ENCODE assay signal across 8 mouse cellular contexts in the genomic region with DNA sequence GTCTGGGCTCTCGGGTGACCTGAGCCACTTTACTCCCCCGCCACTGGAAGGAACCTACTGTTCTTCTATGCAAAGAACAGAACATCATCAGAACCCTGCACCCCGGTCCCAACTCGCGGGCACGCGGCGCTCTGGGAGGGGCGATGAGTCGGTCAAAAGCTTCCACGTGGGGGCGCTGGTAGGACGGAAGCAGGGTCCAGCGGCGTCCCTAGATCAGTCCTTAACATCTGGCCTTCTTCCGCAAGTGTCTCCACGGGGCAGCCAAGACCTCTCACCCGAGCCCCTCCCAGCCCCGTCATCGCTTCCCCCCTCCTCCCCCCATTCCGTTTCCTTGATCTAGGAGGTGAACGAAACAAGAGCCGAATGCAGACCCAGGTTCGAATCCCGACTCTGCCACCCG. TPM values are rescaled to one million over a fixed set of nuclear protein-coding genes. Genes with fewer than 3 reads are reported as not detected.
A peak's percentile ranks its signal among the peaks of the same experiment; 100 is the strongest.
DNase-seq lines count a peak whose midpoint lies in the region; ATAC-seq lines count a peak whose summit lies in the region.

No protein-coding gene starts in this region.

- no peaks in the 10 kb centered on the region for H3K9me3 ChIP-seq in embryonic facial prominence, embryonic 15.5 days (replicated peaks)
- no peaks in the 10 kb centered on the region for H3K9me3 ChIP-seq in kidney, embryonic 14.5 days (ENCODE audit: control insufficient read depth, low read length)
- no peaks in the 10 kb centered on the region for H3K9me3 ChIP-seq in liver, embryonic 13.5 days (replicated peaks)

- H3K4me1 ChIP-seq in embryonic facial prominence, embryonic 15.5 days: peaks cover 22% of the 10 kb centered on the region
- 0 out of 2 replicates have a peak, but pooled peaks cover 5% of the 10 kb centered on the region for H3K4me1 ChIP-seq in kidney, embryonic 14.5 days (ENCODE audit: control insufficient read depth, insufficient read depth, low read length)
- peaks cover 29% of the 10 kb centered on the region for H3K4me1 ChIP-seq in liver, embryonic 13.5 days (replicated peaks)

- peak overlapping the region; percentile 64 for H3K4me3 ChIP-seq in embryonic facial prominence, embryonic 15.5 days (replicated peaks)
- H3K4me3 ChIP-seq in kidney, embryonic 14.5 days (ENCODE audit: low read length): peak overlapping the region; percentile 64
- peak overlapping the region; percentile 67 for H3K4me3 ChIP-seq in liver, embryonic 13.5 days (replicated peaks)

- DNase-seq in A20 (ENCODE audit: low read depth, low spot score): peak; percentile 90
- DNase-seq in adrenal gland, postnatal 4 days (ENCODE audit: low spot score in 2 of 2): peak; percentile 65 to 73
- DNase-seq in heart, adult 9 months (ENCODE audit: low spot score in 2 of 2): peak; percentile 85 to 86
- peak; percentile 68 for DNase-seq in liver, embryonic 13.5 days
- peak; percentile 82 for DNase-seq in naive thymus-derived CD4-positive, alpha-beta T cell, adult 2 months (ENCODE audit: low read depth)
- peak; percentile 90 for DNase-seq in splenic B cell, adult 2 months (ENCODE audit: low read depth, low spot score)

- peak overlapping the region; percentile 85 for H3K27ac ChIP-seq in embryonic facial prominence, embryonic 15.5 days (replicated peaks)
- H3K27ac ChIP-seq in kidney, embryonic 14.5 days (ENCODE audit: low read depth, low read length): no peak overlapping the region
- peak overlapping the region; percentile 58 for H3K27ac ChIP-seq in liver, embryonic 13.5 days

- peak overlapping the region; percentile 97 for H3K4me2 ChIP-seq in embryonic facial prominence, embryonic 15.5 days (replicated peaks)
- H3K4me2 ChIP-seq in kidney, embryonic 14.5 days (replicated peaks; ENCODE audit: low read depth, low read length): peak overlapping the region; percentile 96
- peak overlapping the region; percentile 94 for H3K4me2 ChIP-seq in liver, embryonic 13.5 days

- no peaks in the 10 kb centered on the region for H3K36me3 ChIP-seq in embryonic facial prominence, embryonic 15.5 days
- no peaks in the 10 kb centered on the region for H3K36me3 ChIP-seq in kidney, embryonic 14.5 days (ENCODE audit: control insufficient read depth, insufficient read depth, low read length)
- no peaks in the 10 kb centered on the region for H3K36me3 ChIP-seq in liver, embryonic 13.5 days
- no peaks in the 10 kb centered on the region for H3K36me3 ChIP-seq in splenic B cell, adult 2 months (ENCODE audit: control insufficient read depth, insufficient read depth, low read length, poor library complexity, severe bottlenecking)

- H3K27me3 ChIP-seq in embryonic facial prominence, embryonic 15.5 days: no peaks in the 10 kb centered on the region
- no peaks in the 10 kb centered on the region for H3K27me3 ChIP-seq in kidney, embryonic 14.5 days (ENCODE audit: control insufficient read depth, insufficient read depth, low read length)
- H3K27me3 ChIP-seq in liver, embryonic 13.5 days: peaks cover 33% of the 10 kb centered on the region
- no peaks in the 10 kb centered on the region for H3K27me3 ChIP-seq in splenic B cell, adult 2 months (ENCODE audit: control insufficient read depth, insufficient read depth, low read length, poor library complexity, severe bottlenecking)

- H3K9ac ChIP-seq in embryonic facial prominence, embryonic 15.5 days: peak overlapping the region; percentile 63
- peak overlapping the region; percentile 73 for H3K9ac ChIP-seq in kidney, embryonic 14.5 days (ENCODE audit: low read depth, low read length)
- H3K9ac ChIP-seq in liver, embryonic 13.5 days: peak overlapping the region; percentile 75

- WGBS in embryonic facial prominence, embryonic 15.5 days: 1% methylated on average over 26 of the region's 26 CpGs
- WGBS in kidney, embryonic 14.5 days: 1% methylated on average over 26 of the region's 26 CpGs
- under 1% methylated on average over 26 of the region's 26 CpGs for WGBS in liver, embryonic 13.5 days (ENCODE audit: insufficient replicate concordance)

- peak; percentile 15; the same call in 1 of the 2 replicates for ATAC-seq in embryonic facial prominence, embryonic 15.5 days (ENCODE audit: insufficient number of reproducible peaks, low FRiP score, low TSS enrichment, low read depth)
- ATAC-seq in kidney, embryonic 14.5 days (ENCODE audit: low FRiP score, low TSS enrichment): peak; percentile 68
- ATAC-seq in liver, embryonic 13.5 days (ENCODE audit: low read depth): peak; percentile 62

RNA-seq across cellular contexts. Expression of gene Tac4, which starts 2.8 kb away (rescaled TPM):
- under 1 TPM in 1 of 2 experiments, not detected in 1; 0.22 TPM for total RNA-seq in adrenal gland, postnatal 4 days (2021)
- 0.13 and 0.21 TPM in 2 replicates for polyA plus RNA-seq in embryonic facial prominence, embryonic 15.5 days (2015; fragmentation: Nextera tagmentation; extraction: Ambion mirVana)
- polyA plus RNA-seq in kidney, embryonic 14.5 days (2014; fragmentation: Nextera tagmentation; extraction: Ambion mirVana): 0.20 TPM in 1 of 2 replicates, not detected in the other
- not detected in 2 replicates for polyA plus RNA-seq in liver, embryonic 13.5 days (2015; fragmentation: Nextera tagmentation; extraction: Ambion mirVana)

RNA-seq across cellular contexts. Expression of gene Kat7, which starts 51.6 kb away (rescaled TPM):
- total RNA-seq in adrenal gland, postnatal 4 days (2021): 10 to 100 TPM; 77.8 to 80.3 TPM
- polyA plus RNA-seq in embryonic facial prominence, embryonic 15.5 days (2015; fragmentation: Nextera tagmentation; extraction: Ambion mirVana): 60.6 and 70.0 TPM in 2 replicates
- polyA plus RNA-seq in kidney, embryonic 14.5 days (2014; fragmentation: Nextera tagmentation; extraction: Ambion mirVana): 55.5 and 80.1 TPM in 2 replicates
- polyA plus RNA-seq in liver, embryonic 13.5 days (2015; fragmentation: Nextera tagmentation; extraction: Ambion mirVana): 33.4 and 39.7 TPM in 2 replicates

Comparison
In these comparisons a context has a peak if more than half of its experiments do, and no peak if none do; other contexts are left out.
1. ATAC-seq: peak in every context shown above with its lines; median percentile 68 in kidney, embryonic 14.5 days; 62 in liver, embryonic 13.5 days; 15 in embryonic facial prominence, embryonic 15.5 days.